Mouse (Mus musculus) CD4-positive, CD25-positive, alpha-beta regulatory T cell, adult 9 weeks (primary cell): ENCODE data around the gene Fam131a. TPM values are rescaled to one million over a fixed set of nuclear protein-coding genes. Genes with fewer than 3 reads are reported as not detected.

Experiments used
- polyA plus RNA-seq: library from polyadenylated mRNA; unstranded; fragments of 100-300 nt; shearing (Covaris generic); gene quantifications from one replicate; pipeline ENCODE4 v1.2.1, GENCODE M21; 2017

The Fam131a gene
- 2.4 TPM for polyA plus RNA-seq

GRCm38 (mm10) chr16:20693111-20693701 is at the start of gene Fam131a:
TSS of gene Fam131a (plus strand) at chr16:20693241.

GRCm38 (mm10) chr16:20651076-20651946 is 41.7 kb upstream of the Fam131a start, which contains the start of gene Psmd2:
TSS of gene Psmd2 (plus strand) at chr16:20651652.

GRCm38 (mm10) chr16:20668013-20668412 is 25.0 kb upstream of the Fam131a start, which contains the start of gene Eif4g1:
TSS of gene Eif4g1 (plus strand) at chr16:20668313.

GRCm38 (mm10) chr16:20717181-20717977 is 24.3 kb downstream of the Fam131a start, which contains the start of the genes Polr2h and Clcn2:
TSS of gene Polr2h (plus strand) at chr16:20717665.
TSS of gene Clcn2 (minus strand) at chr16:20717746.

GRCm38 (mm10) chr16:20732925-20733730 is 40.1 kb downstream of the Fam131a start, which contains the start of gene Chrd:
TSS of gene Chrd (plus strand) at chr16:20733127.

GRCm38 (mm10) chr16:20733731-20734730 is 41.0 kb downstream of the Fam131a start, which contains the start of gene Thpo:
TSS of gene Thpo (minus strand) at chr16:20734511.

Other genes with a start within 250 kb of the Fam131a start
- gene Eif2b5, start 194.4 kb upstream of the Fam131a start, polyA plus RNA-seq: 15.3 TPM
- 5.9 TPM for gene Dvl3, start 176.3 kb upstream of the Fam131a start, polyA plus RNA-seq
- 486 TPM for gene Ap2m1, start 157.8 kb upstream of the Fam131a start, polyA plus RNA-seq
- gene Abcf3, start 144.7 kb upstream of the Fam131a start, polyA plus RNA-seq: 121 TPM
- gene Vwa5b2, start 103.8 kb upstream of the Fam131a start, polyA plus RNA-seq: 0.29 TPM
- 27.3 TPM for gene Eef1akmt4, start 81.6 kb upstream of the Fam131a start, polyA plus RNA-seq
- gene Gm49333, start 81.6 kb upstream of the Fam131a start, polyA plus RNA-seq: not detected
- 49.3 TPM for gene Alg3, start 81.5 kb upstream of the Fam131a start, polyA plus RNA-seq
- gene Camk2n2, start 72.0 kb upstream of the Fam131a start, polyA plus RNA-seq: not detected
- gene Ece2, start 63.4 kb upstream of the Fam131a start, polyA plus RNA-seq: not detected
- gene Psmd2, start 41.6 kb upstream of the Fam131a start, polyA plus RNA-seq: 280 TPM
- 141 TPM for gene Eif4g1, start 24.9 kb upstream of the Fam131a start, polyA plus RNA-seq
- gene Polr2h, start 24.4 kb downstream of the Fam131a start, polyA plus RNA-seq: 86.1 TPM
- 1.1 TPM for gene Clcn2, start 24.5 kb downstream of the Fam131a start, polyA plus RNA-seq
- gene Chrd, start 39.9 kb downstream of the Fam131a start, polyA plus RNA-seq: not detected
- not detected for gene Thpo, start 41.3 kb downstream of the Fam131a start, polyA plus RNA-seq